ENCODE assay signal across 18 mouse cellular contexts in genomic region chr14:121100829-121101228, GRCm38 (mm10).
A peak's percentile ranks its signal among the peaks of the same experiment; 100 is the strongest.
DNase-seq lines count a peak whose midpoint lies in the region; ATAC-seq and TF ChIP-seq lines count a peak whose summit lies in the region.
"Had no signal": no experiment of that assay in that cellular context is flagged by ENCODE, and none has a peak within 500 bp of the region (broad histone marks: within the 10 kb centered on the region; RNA-seq: fewer than 3 reads in every experiment).

No protein-coding gene starts in this region.

- H3K9me3 ChIP-seq in heart, embryonic 14.5 days (ENCODE audit: control insufficient read depth, low read length) = no peaks in the 10 kb centered on the region
- no peaks in the 10 kb centered on the region for H3K9me3 ChIP-seq in kidney, embryonic 16.5 days (ENCODE audit: low read length)
- no peaks in the 10 kb centered on the region for H3K9me3 ChIP-seq in embryonic facial prominence, embryonic 10.5 days
- H3K9me3 ChIP-seq: forebrain, embryonic 13.5 days; hindbrain, embryonic 12.5 days; liver, embryonic 13.5 days; midbrain, embryonic 13.5 days; neural tube, embryonic 15.5 days had no signal

- peaks cover 50 to 67% of the 10 kb centered on the region in 2 experiments for H3K4me1 ChIP-seq in heart, embryonic 14.5 days (ENCODE audit: control insufficient read depth in 2 of 2, insufficient read depth in 2 of 2, low read length in 2 of 2)
- H3K4me1 ChIP-seq in kidney, embryonic 16.5 days (ENCODE audit: insufficient read depth, low read length) = peaks cover 75% of the 10 kb centered on the region
- H3K4me1 ChIP-seq in embryonic facial prominence, embryonic 10.5 days = peaks cover 84% of the 10 kb centered on the region
- peaks cover 43% of the 10 kb centered on the region for H3K4me1 ChIP-seq in embryonic fibroblast, embryonic 13.5 days (ENCODE audit: control insufficient read depth, insufficient read depth, low read length)

- H3K4me2 ChIP-seq in heart, embryonic 14.5 days (ENCODE audit: low read length) = peak overlapping the region; percentile 7; the same call in 1 of the 2 replicates
- no peak overlapping the region for H3K4me2 ChIP-seq in kidney, embryonic 16.5 days (replicated peaks; ENCODE audit: low read depth, low read length)
- H3K4me2 ChIP-seq: forebrain, embryonic 13.5 days; hindbrain, embryonic 12.5 days; liver, embryonic 13.5 days; midbrain, embryonic 13.5 days; neural tube, embryonic 15.5 days had no signal

- no peak for DNase-seq in heart, adult 8-10 months (ENCODE audit: low spot score)
- DNase-seq in kidney, postnatal 10 days = no peak
- no peak for DNase-seq in embryonic facial prominence, embryonic 10.5 days (ENCODE audit: low spot score)
- DNase-seq: cerebellum, adult 9-10 months; layer of hippocampus, postnatal 36 days; left cerebral cortex, postnatal 4 days; liver, embryonic 13.5 days; thymus, postnatal 36 days had no signal

- H3K27ac ChIP-seq in heart, embryonic 14.5 days (replicated peaks in 1 of 2; ENCODE audit: control insufficient read depth in 1 of 2, insufficient read depth in 1 of 2, low read depth in 2 of 2, low read length in 2 of 2) = peak overlapping the region; percentile 56 to 65
- H3K27ac ChIP-seq in kidney, embryonic 16.5 days (ENCODE audit: low read length) = peak overlapping the region; percentile 86
- H3K27ac ChIP-seq in embryonic facial prominence, embryonic 10.5 days (replicated peaks) = 0 out of 2 replicates have a peak overlapping the region, but pooled peaks have one; percentile 3
- peak overlapping the region; percentile 74 for H3K27ac ChIP-seq in embryonic fibroblast, embryonic 13.5 days (ENCODE audit: insufficient read depth, low read length)
- H3K27ac ChIP-seq: forebrain, embryonic 13.5 days; hindbrain, embryonic 12.5 days; liver, embryonic 13.5 days; midbrain, embryonic 13.5 days; neural tube, embryonic 15.5 days had no signal

- no peak overlapping the region for H3K4me3 ChIP-seq in heart, embryonic 14.5 days (ENCODE audit: control insufficient read depth in 1 of 2, insufficient read depth in 1 of 2, low read depth in 1 of 2, low read length in 2 of 2)
- no peak overlapping the region for H3K4me3 ChIP-seq in kidney, embryonic 16.5 days (ENCODE audit: low read length)
- H3K4me3 ChIP-seq in embryonic facial prominence, embryonic 10.5 days = no peak overlapping the region
- no peak overlapping the region for H3K4me3 ChIP-seq in embryonic fibroblast, embryonic 13.5 days (ENCODE audit: insufficient read depth, low read length)
- H3K4me3 ChIP-seq: forebrain, embryonic 13.5 days; hindbrain, embryonic 12.5 days; liver, embryonic 13.5 days; midbrain, embryonic 13.5 days; myocyte; neural tube, embryonic 15.5 days had no signal

- peaks cover 10% of the 10 kb centered on the region for H3K36me3 ChIP-seq in heart, embryonic 14.5 days (ENCODE audit: control insufficient read depth, insufficient read depth, low read length)
- 0 out of 2 replicates have a peak, but pooled peaks cover 6% of the 10 kb centered on the region for H3K36me3 ChIP-seq in kidney, embryonic 16.5 days (ENCODE audit: insufficient read depth, low read length)
- H3K36me3 ChIP-seq in embryonic facial prominence, embryonic 10.5 days (replicated peaks) = peaks cover 27% of the 10 kb centered on the region
- H3K36me3 ChIP-seq: liver, embryonic 13.5 days had no signal

- no peaks in the 10 kb centered on the region for H3K27me3 ChIP-seq in heart, embryonic 14.5 days (ENCODE audit: control insufficient read depth, insufficient read depth, low read length)
- H3K27me3 ChIP-seq in kidney, embryonic 16.5 days (ENCODE audit: insufficient read depth, low read length) = no peaks in the 10 kb centered on the region
- no peaks in the 10 kb centered on the region for H3K27me3 ChIP-seq in embryonic facial prominence, embryonic 10.5 days (replicated peaks; ENCODE audit: low read depth, poor library complexity, severe bottlenecking)
- H3K27me3 ChIP-seq: forebrain, embryonic 13.5 days; hindbrain, embryonic 12.5 days; liver, embryonic 13.5 days; midbrain, embryonic 13.5 days; neural tube, embryonic 15.5 days had no signal

- H3K9ac ChIP-seq in heart, embryonic 14.5 days (ENCODE audit: low read length) = no peak overlapping the region
- no peak overlapping the region for H3K9ac ChIP-seq in kidney, embryonic 16.5 days (replicated peaks; ENCODE audit: low read length)
- H3K9ac ChIP-seq: forebrain, embryonic 13.5 days; hindbrain, embryonic 12.5 days; liver, embryonic 13.5 days; midbrain, embryonic 13.5 days; neural tube, embryonic 15.5 days had no signal

- ATAC-seq in heart, embryonic 14.5 days (ENCODE audit: insufficient number of reproducible peaks, insufficient read depth, low FRiP score, low read depth) = no peak
- ATAC-seq in kidney, embryonic 16.5 days (ENCODE audit: low FRiP score, low TSS enrichment) = no peak
- ATAC-seq in CD4-positive, CD25-positive, alpha-beta regulatory T cell, adult 4 months = no peak
- ATAC-seq: forebrain, embryonic 13.5 days; inflammation-experienced regulatory T-cells, adult 6 months; midbrain, embryonic 13.5 days had no signal

- 14% methylated on average over 2 of the region's 2 CpGs for WGBS in heart, embryonic 14.5 days
- 21% methylated on average over 2 of the region's 2 CpGs for WGBS in kidney, embryonic 16.5 days
- 40% methylated on average over 2 of the region's 2 CpGs for WGBS in embryonic facial prominence, embryonic 10.5 days

- no peak for TF ChIP-seq POLR2A in embryonic fibroblast, embryonic 13.5 days (IDR thresholded peaks at IDR 0.05; ENCODE audit: low read depth, low read length)

- no peak for TF ChIP-seq CTCF in embryonic fibroblast, embryonic 13.5 days (IDR thresholded peaks at IDR 0.05; ENCODE audit: borderline replicate concordance, insufficient read depth, low read length)

Comparison
In these comparisons a context has a peak if more than half of its experiments do, and no peak if none do; other contexts are left out.
1. H3K27ac ChIP-seq: peak in every context shown above with its lines; median percentile 86 in kidney, embryonic 16.5 days; 74 in embryonic fibroblast, embryonic 13.5 days; 60 in heart, embryonic 14.5 days; 3 in embryonic facial prominence, embryonic 10.5 days.